Mouse (Mus musculus): ENCODE measurements around the gene Sec14l1. TPM values are rescaled to one million over a fixed set of nuclear protein-coding genes. Genes with fewer than 3 reads are reported as not detected.

Gene Sec14l1
- polyA plus RNA-seq, 1 experiment = 46.1 TPM

DNA sequence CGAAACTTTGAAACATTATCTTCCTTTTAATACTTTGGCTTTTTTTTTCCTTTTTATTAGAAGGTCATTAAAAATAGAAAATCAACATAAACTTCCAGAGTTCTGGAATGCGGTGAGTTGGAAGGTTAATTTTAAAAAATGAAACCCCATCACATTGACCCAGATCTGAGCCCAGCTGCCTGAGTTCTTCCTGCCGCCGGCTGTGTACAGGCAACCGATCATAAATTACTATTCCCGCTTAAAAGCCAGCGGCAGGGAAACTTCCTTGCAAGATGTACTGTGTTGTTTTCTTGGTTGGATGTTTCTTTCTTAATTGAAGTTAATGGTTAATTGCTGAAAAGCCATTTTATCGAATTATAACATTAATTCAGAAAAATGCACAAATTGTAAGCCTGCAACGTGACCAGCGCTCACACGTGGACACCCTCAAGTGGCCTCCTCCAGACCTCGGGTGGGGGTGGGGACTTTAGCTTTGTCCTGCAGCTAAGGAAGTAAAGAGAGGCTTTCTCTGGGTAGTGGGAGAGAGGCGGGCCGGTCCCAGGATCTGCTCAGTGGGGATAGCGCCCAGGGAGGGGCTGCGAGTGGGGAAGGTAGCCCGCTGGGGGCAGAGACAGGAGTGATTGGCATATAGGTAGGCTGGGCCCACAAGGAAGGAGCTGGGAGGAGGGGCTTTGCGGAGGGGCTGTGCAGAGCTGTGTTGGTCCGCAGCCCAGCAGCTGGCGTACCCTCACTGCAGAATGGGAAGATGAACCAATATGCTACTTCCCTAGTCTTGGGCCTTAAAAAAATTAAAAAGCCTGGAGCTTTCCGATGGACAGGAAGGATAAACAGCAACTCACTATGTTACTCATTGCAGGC is 70.3 kb downstream of the Sec14l1 start:
- Histone ChIP-seq H3K4me3 (replicated peaks) (no peak overlapping the region), H3K9me3 (peaks cover 33% of the 10 kb centered on the region), H3K4me1 (peaks cover 4% of the 10 kb centered on the region; the same call in 1 of the 2 replicates), H3K36me3 (replicated peaks; ENCODE audit: low read length) (no peaks in the 10 kb centered on the region), H3K27me3 (replicated peaks) (peaks cover 55% of the 10 kb centered on the region)
- no peak for TF ChIP-seq GATA1 (IDR thresholded peaks at IDR 0.05; ENCODE audit: borderline replicate concordance, low read length)
- no peak for TF ChIP-seq FLI1 (IDR thresholded peaks at IDR 0.05; ENCODE audit: low read length)

DNA sequence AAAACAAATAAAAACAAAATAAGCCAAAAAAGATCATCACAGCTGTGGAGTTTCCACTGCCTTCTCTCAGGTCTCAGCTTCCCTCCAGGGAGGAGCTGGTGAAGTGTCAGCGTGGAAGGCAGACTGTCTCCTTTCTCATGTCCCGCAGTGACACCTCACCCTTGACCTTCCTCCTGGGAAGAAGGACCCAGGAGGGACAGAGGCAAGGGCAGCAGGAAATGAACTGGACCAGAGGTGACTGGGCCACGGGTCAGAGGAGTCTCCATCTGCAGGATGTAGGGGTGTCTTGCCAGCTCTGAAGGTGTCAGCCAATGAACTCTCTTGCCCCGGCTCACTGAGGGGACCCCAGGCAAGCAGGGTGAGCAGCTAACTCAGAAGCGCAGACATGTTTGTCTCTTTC is 76.6 kb downstream of the Sec14l1 start:
- Histone ChIP-seq H3K36me3 (replicated peaks; ENCODE audit: low read length) (no peaks in the 10 kb centered on the region), H3K4me3 (replicated peaks) (no peak overlapping the region), H3K9me3 (peaks cover 3% of the 10 kb centered on the region; the same call in 1 of the 2 replicates), H3K4me1 (peaks cover 3% of the 10 kb centered on the region), H3K27me3 (replicated peaks) (peaks cover 54% of the 10 kb centered on the region)
- no peak for TF ChIP-seq FLI1 (IDR thresholded peaks at IDR 0.05; ENCODE audit: low read length)
- no peak for TF ChIP-seq GATA1 (IDR thresholded peaks at IDR 0.05; ENCODE audit: borderline replicate concordance, low read length)

DNA sequence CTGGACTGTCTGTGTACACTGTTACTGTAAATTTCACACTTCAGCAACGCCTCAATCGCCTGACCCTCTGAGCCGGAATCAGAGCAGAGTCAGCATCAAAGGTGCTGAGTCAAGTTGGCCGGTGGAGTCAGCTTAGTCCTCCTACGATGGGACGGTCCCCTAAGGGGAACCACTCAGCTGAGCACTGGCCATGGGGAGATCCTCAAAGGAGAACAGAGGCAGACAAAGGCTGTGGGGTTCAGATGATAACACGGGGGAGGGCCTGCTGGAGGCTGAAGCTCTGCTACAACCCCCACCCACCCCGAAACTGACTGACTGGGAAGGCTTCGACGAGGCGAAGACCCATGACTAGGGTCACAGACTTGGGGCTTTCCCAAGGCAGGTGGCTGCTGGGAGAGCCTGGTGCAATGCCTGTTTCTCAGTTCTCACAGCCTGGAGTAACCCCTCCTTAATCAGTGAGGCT is 79.5 kb downstream of the Sec14l1 start:
- Histone ChIP-seq H3K27me3 (replicated peaks) (peaks cover 58% of the 10 kb centered on the region), H3K36me3 (replicated peaks; ENCODE audit: low read length) (no peaks in the 10 kb centered on the region)
- no peak for TF ChIP-seq GATA1 (IDR thresholded peaks at IDR 0.05; ENCODE audit: borderline replicate concordance, low read length)
- no peak for TF ChIP-seq FLI1 (IDR thresholded peaks at IDR 0.05; ENCODE audit: low read length)

DNA sequence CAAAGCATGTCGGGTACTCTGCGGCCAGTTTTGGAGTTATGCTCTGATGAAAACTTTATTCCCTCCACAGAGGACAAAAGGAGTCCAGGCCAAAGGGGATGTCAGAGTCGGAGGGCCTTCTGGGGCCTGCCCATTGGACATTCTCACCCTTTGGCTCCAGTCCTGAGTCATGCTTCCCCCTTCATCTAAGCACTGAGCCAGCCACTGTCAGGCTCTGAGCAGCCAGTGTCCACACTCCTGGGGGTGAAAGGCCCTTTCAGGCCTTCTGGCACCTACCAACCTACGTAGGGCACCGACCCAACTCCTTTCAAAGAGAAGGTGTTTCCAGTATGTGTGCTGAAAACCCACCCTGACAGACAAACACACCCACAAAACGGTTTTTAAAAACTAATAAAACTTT is 80.6 kb downstream of the Sec14l1 start:
- peaks cover 62% of the 10 kb centered on the region for H3K27me3 ChIP-seq (replicated peaks)
- no peaks in the 10 kb centered on the region for H3K36me3 ChIP-seq (replicated peaks; ENCODE audit: low read length)
- peaks cover 11% of the 10 kb centered on the region for H3K4me1 ChIP-seq
- H3K9me3 ChIP-seq = no peaks in the 10 kb centered on the region
- H3K4me3 ChIP-seq (replicated peaks) = no peak overlapping the region
- no peak for TF ChIP-seq FLI1 (IDR thresholded peaks at IDR 0.05; ENCODE audit: low read length)
- no peak for TF ChIP-seq GATA1 (IDR thresholded peaks at IDR 0.05; ENCODE audit: borderline replicate concordance, low read length)

More for the DNA sequence above, 79.5 kb downstream of the Sec14l1 start:
- Histone ChIP-seq H3K9me3 (peaks cover 3% of the 10 kb centered on the region; the same call in 1 of the 2 replicates), H3K4me3 (replicated peaks) (no peak overlapping the region), H3K4me1 (peaks cover 6% of the 10 kb centered on the region)

DNA sequence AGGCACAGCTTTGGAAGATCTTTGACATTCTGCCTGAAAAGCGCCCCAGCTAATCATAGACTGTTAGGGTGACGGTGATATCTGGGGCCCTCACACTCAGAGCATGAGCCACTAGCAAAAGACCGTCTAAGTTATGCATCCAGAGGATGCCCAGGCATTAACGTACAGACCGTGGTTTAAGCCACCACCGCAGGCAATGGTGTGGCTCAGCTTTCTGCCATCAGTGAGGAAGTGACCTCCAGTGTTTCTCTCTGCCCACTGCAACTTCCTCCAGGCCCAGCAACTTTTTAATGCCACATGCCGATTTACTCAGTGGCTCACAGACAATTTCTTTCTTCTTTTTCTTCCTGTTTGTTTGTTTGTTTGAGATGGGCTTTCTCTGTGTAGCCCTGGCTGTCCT is 81.7 kb downstream of the Sec14l1 start:
- Histone ChIP-seq H3K4me3 (replicated peaks) (no peak overlapping the region), H3K4me1 (peaks cover 11% of the 10 kb centered on the region), H3K36me3 (replicated peaks; ENCODE audit: low read length) (no peaks in the 10 kb centered on the region), H3K27me3 (replicated peaks) (peaks cover 68% of the 10 kb centered on the region), H3K9me3 (no peaks in the 10 kb centered on the region)
- TF ChIP-seq FLI1 (IDR thresholded peaks at IDR 0.05; ENCODE audit: low read length) (no peak), GATA1 (IDR thresholded peaks at IDR 0.05; ENCODE audit: borderline replicate concordance, low read length) (no peak)

DNA sequence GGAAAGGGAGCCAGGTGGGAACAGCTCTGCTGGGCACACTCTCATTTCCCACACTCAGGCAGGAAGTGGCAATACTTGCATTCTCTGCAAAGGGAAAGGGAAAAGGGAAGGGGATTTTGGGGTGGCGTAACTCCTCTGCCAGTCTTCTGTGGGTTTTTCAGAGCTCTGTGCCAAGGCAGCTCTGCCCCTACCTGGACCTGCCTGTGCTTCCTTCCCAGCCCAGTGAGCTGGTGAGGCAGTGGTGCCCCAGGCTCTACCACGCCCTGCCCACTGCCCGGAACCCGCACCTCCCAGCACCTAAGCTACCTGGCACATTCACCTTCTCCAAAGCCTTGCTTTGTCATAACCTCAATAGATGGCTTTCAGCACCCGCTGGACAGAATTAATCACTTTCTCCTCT is 83.2 kb downstream of the Sec14l1 start:
- no peaks in the 10 kb centered on the region for H3K9me3 ChIP-seq
- peaks cover 77% of the 10 kb centered on the region for H3K27me3 ChIP-seq (replicated peaks)
- H3K36me3 ChIP-seq (replicated peaks; ENCODE audit: low read length) = no peaks in the 10 kb centered on the region
- no peak overlapping the region for H3K4me3 ChIP-seq (replicated peaks)
- no peak for TF ChIP-seq GATA1 (IDR thresholded peaks at IDR 0.05; ENCODE audit: borderline replicate concordance, low read length)
- no peak for TF ChIP-seq FLI1 (IDR thresholded peaks at IDR 0.05; ENCODE audit: low read length)
- peaks cover 11% of the 10 kb centered on the region for H3K4me1 ChIP-seq

DNA sequence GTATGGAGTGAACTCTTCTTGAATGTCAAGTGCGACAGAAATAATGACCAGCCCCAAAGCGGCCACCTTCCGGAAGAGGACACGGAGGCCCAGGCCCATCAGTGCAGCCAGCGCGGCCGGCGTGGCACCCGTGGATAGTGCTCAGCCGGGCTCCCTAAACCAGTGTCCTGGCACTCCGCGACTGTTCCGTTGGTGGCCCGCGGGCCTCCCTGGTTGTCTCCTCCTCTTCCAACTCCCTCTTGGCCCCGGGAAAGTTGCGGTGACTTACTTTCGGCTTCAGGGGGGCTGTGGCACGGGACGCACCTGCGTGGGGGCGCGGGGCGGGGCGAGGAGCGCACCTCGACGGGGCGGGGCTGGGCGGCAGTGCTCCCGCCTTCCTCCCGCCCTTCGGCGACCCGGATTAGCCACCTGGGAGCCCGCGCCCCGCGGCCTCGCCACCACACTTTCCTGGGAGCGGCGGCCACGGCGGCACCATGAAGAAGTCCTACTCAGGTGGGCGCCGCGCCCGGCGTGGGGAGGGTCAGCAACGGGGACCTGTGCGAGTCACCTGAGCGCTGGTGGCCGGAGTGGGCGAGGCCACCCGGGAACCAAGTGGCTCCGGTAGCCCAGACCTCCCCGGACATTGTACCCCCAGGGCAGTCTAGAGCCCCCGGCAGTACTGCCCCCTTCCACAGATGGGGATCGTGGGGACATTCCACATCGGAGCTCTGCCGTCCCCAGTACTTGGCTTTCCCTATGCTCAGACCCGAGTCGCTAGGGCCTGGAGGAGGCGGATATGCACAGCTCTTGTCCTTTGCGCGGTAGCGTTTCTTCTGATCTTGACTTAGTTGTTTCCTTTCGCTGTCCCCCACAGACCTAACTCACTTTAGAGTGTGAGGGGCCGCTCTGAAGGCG is 84.6 kb downstream of the Sec14l1 start, which contains the start of gene Sept9:
Sept9 (plus strand) TSS at position 380 of the 894 bp plus-strand sequence.
- H3K27me3 ChIP-seq (replicated peaks) = peaks cover 87% of the 10 kb centered on the region
- peaks cover 11% of the 10 kb centered on the region for H3K4me1 ChIP-seq
- H3K36me3 ChIP-seq (replicated peaks; ENCODE audit: low read length) = no peaks in the 10 kb centered on the region
- no peaks in the 10 kb centered on the region for H3K9me3 ChIP-seq
- TF ChIP-seq FLI1 (IDR thresholded peaks at IDR 0.05; ENCODE audit: low read length) = no peak
- H3K4me3 ChIP-seq (replicated peaks) = no peak within 1 kb of the TSS

DNA sequence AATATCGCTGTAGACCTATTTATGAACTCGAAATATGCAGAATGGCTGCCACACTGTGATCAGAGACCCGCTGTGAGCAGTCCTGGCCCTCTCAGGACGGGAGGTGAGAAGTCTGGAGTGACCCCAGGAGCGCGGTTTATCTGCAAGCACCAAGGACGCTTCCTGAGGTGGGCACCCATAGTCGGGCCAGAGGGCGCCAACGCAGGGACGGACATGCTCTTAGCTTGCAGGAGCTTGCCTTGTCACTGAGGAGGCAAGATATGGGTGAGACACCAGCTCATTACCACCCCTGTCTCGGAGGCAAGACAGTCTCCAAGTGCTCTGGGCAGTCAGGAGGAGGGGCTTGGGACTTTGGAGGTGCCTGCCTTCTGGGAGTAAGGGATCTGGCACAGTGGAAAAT is 86.9 kb downstream of the Sec14l1 start:
- Histone ChIP-seq H3K4me3 (replicated peaks) (no peak overlapping the region), H3K27me3 (replicated peaks) (peaks cover 93% of the 10 kb centered on the region), H3K9me3 (no peaks in the 10 kb centered on the region), H3K4me1 (0 out of 2 replicates have a peak, but pooled peaks cover 5% of the 10 kb centered on the region), H3K36me3 (replicated peaks; ENCODE audit: low read length) (no peaks in the 10 kb centered on the region)
- TF ChIP-seq GATA1 (IDR thresholded peaks at IDR 0.05; ENCODE audit: borderline replicate concordance, low read length) = no peak
- TF ChIP-seq FLI1 (IDR thresholded peaks at IDR 0.05; ENCODE audit: low read length) = no peak

DNA sequence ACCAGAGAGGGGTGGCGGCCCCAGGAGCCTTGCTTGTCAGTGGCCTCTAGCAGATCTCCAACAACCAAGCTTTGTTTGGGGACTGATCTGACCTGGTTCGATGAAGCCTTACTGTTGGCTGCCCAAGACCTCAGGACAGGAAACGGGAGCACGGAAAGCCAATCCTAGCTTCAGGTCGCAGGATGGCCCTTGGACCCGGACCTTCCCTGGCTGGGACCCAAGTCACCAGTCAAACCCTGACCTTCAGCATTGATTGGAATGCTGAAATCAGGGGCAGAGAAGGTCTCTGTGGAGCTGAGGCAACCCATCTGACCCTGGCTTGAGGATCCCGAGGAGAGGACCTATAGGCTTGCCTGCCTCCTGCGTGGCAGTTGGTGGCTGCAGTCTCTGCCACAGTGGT is 89.6 kb downstream of the Sec14l1 start:
- H3K4me3 ChIP-seq (replicated peaks) = no peak overlapping the region
- TF ChIP-seq FLI1 (IDR thresholded peaks at IDR 0.05; ENCODE audit: low read length) = no peak
- TF ChIP-seq GATA1 (IDR thresholded peaks at IDR 0.05; ENCODE audit: borderline replicate concordance, low read length) = no peak

More for the DNA sequence above, 89.6 kb downstream of the Sec14l1 start:
- Histone ChIP-seq H3K4me1 (0 out of 2 replicates have a peak, but pooled peaks cover 4% of the 10 kb centered on the region), H3K27me3 (replicated peaks) (peaks cover 92% of the 10 kb centered on the region), H3K9me3 (peaks cover 11% of the 10 kb centered on the region), H3K36me3 (replicated peaks; ENCODE audit: low read length) (no peaks in the 10 kb centered on the region)
